Mouse (Mus musculus): Measurements from ENCODE around the gene Sap30bp. TPM values are rescaled to one million over a fixed set of nuclear protein-coding genes. Genes with fewer than 3 reads are reported as not detected.
A peak's percentile ranks its signal among the peaks of the same experiment; 100 is the strongest.

Gene Sap30bp
- polyA plus RNA-seq (2016; fragmentation: Nextera tagmentation; extraction: Ambion mirVana) = 52.5 and 56.9 TPM in 2 replicates

- Histone ChIP-seq H3K4me2 (peak within 1 kb of the TSS; percentile 84), H3K36me3 (peaks cover 44% of the 10 kb centered on the region), H3K9me3 (no peaks in the 10 kb centered on the region), H3K27ac (0 out of 2 replicates have a peak within 1 kb of the TSS, but pooled peaks have one; percentile 26), H3K4me3 (replicated peaks) (peak within 1 kb of the TSS; percentile 91), H3K9ac (replicated peaks) (peak within 1 kb of the TSS; percentile 88), H3K27me3 (no peaks in the 10 kb centered on the region), H3K4me1 (replicated peaks) (peaks cover 19% of the 10 kb centered on the region)
- under 1% methylated on average over 28 of the region's 28 CpGs for WGBS
- peak; percentile 90 for ATAC-seq (ENCODE audit: insufficient number of reproducible peaks, insufficient read depth, low FRiP score, low TSS enrichment, low read depth)
Measured at GRCm38 (mm10) chr11:115933108-115933746, at the start of gene Sap30bp, which contains the start of gene Recql5. TSS of gene Sap30bp (plus strand) at chr11:115933282. TSS of gene Recql5 (minus strand) at chr11:115933477.

- no peak for ATAC-seq (ENCODE audit: insufficient number of reproducible peaks, insufficient read depth, low FRiP score, low TSS enrichment, low read depth)
- no peak overlapping the region for H3K4me2 ChIP-seq
- H3K4me3 ChIP-seq (replicated peaks) = no peak overlapping the region
- H3K4me1 ChIP-seq (replicated peaks) = 0 out of 2 replicates have a peak, but pooled peaks cover 3% of the 10 kb centered on the region
- WGBS = 93% methylated on average over 3 of the region's 3 CpGs
- no peak overlapping the region for H3K27ac ChIP-seq
- no peaks in the 10 kb centered on the region for H3K36me3 ChIP-seq
- no peak overlapping the region for H3K9ac ChIP-seq (replicated peaks)
- no peaks in the 10 kb centered on the region for H3K9me3 ChIP-seq
- peaks cover 36% of the 10 kb centered on the region for H3K27me3 ChIP-seq
Measured at GRCm38 (mm10) chr11:115884361-115884760, 48.7 kb upstream of the Sap30bp start.

GRCm38 (mm10) chr11:115885281-115885680 is 47.8 kb upstream of the Sap30bp start:
- Histone ChIP-seq H3K4me1 (replicated peaks) (0 out of 2 replicates have a peak, but pooled peaks cover 3% of the 10 kb centered on the region), H3K4me3 (replicated peaks) (no peak overlapping the region), H3K36me3 (no peaks in the 10 kb centered on the region), H3K27ac (no peak overlapping the region), H3K9ac (replicated peaks) (no peak overlapping the region), H3K4me2 (no peak overlapping the region), H3K9me3 (no peaks in the 10 kb centered on the region), H3K27me3 (peaks cover 36% of the 10 kb centered on the region)
- no peak for ATAC-seq (ENCODE audit: insufficient number of reproducible peaks, insufficient read depth, low FRiP score, low TSS enrichment, low read depth)
- WGBS = 71% methylated on average over 11 of the region's 11 CpGs

- Histone ChIP-seq H3K36me3 (no peaks in the 10 kb centered on the region), H3K9ac (replicated peaks) (no peak overlapping the region), H3K27me3 (peaks cover 35% of the 10 kb centered on the region), H3K9me3 (no peaks in the 10 kb centered on the region), H3K4me3 (replicated peaks) (no peak overlapping the region), H3K4me2 (no peak overlapping the region), H3K4me1 (replicated peaks) (0 out of 2 replicates have a peak, but pooled peaks cover 3% of the 10 kb centered on the region), H3K27ac (no peak overlapping the region)
- WGBS = 87% methylated on average over 11 of the region's 11 CpGs
- ATAC-seq (ENCODE audit: insufficient number of reproducible peaks, insufficient read depth, low FRiP score, low TSS enrichment, low read depth) = no peak
Measured at GRCm38 (mm10) chr11:115886446-115886845, 46.6 kb upstream of the Sap30bp start.

GRCm38 (mm10) chr11:115888020-115888419 is 45.1 kb upstream of the Sap30bp start:
- H3K9ac ChIP-seq (replicated peaks) = no peak overlapping the region
- peaks cover 20% of the 10 kb centered on the region for H3K27me3 ChIP-seq
- H3K9me3 ChIP-seq = no peaks in the 10 kb centered on the region
- no peak for ATAC-seq (ENCODE audit: insufficient number of reproducible peaks, insufficient read depth, low FRiP score, low TSS enrichment, low read depth)
- 0 out of 2 replicates have a peak, but pooled peaks cover 3% of the 10 kb centered on the region for H3K4me1 ChIP-seq (replicated peaks)
- no peak overlapping the region for H3K27ac ChIP-seq
- H3K36me3 ChIP-seq = peaks cover 9% of the 10 kb centered on the region; the same call in 1 of the 2 replicates
- no peak overlapping the region for H3K4me3 ChIP-seq (replicated peaks)
- no peak overlapping the region for H3K4me2 ChIP-seq
- WGBS = 85% methylated on average over 5 of the region's 5 CpGs

GRCm38 (mm10) chr11:115889159-115889558 is 43.9 kb upstream of the Sap30bp start:
- H3K9ac ChIP-seq (replicated peaks) = no peak overlapping the region
- no peak for ATAC-seq (ENCODE audit: insufficient number of reproducible peaks, insufficient read depth, low FRiP score, low TSS enrichment, low read depth)
- no peaks in the 10 kb centered on the region for H3K4me1 ChIP-seq (replicated peaks)
- no peaks in the 10 kb centered on the region for H3K9me3 ChIP-seq
- no peak overlapping the region for H3K27ac ChIP-seq
- no peak overlapping the region for H3K4me3 ChIP-seq (replicated peaks)
- H3K27me3 ChIP-seq = peaks cover 8% of the 10 kb centered on the region
- H3K36me3 ChIP-seq = peaks cover 21% of the 10 kb centered on the region
- H3K4me2 ChIP-seq = no peak overlapping the region
- 77% methylated on average over 6 of the region's 6 CpGs for WGBS

- no peaks in the 10 kb centered on the region for H3K9me3 ChIP-seq
- H3K4me2 ChIP-seq = no peak overlapping the region
- peaks cover 50% of the 10 kb centered on the region for H3K36me3 ChIP-seq
- H3K9ac ChIP-seq (replicated peaks) = no peak overlapping the region
- no peak overlapping the region for H3K27ac ChIP-seq
- no peak overlapping the region for H3K4me3 ChIP-seq (replicated peaks)
- 61% methylated on average over 6 of the region's 6 CpGs for WGBS
- no peak for ATAC-seq (ENCODE audit: insufficient number of reproducible peaks, insufficient read depth, low FRiP score, low TSS enrichment, low read depth)
- H3K4me1 ChIP-seq (replicated peaks) = no peaks in the 10 kb centered on the region
- H3K27me3 ChIP-seq = no peaks in the 10 kb centered on the region
Measured at GRCm38 (mm10) chr11:115892213-115892612, 40.9 kb upstream of the Sap30bp start.

GRCm38 (mm10) chr11:115893071-115893470 is 40.0 kb upstream of the Sap30bp start:
- 92% methylated on average over 9 of the region's 9 CpGs for WGBS
- Histone ChIP-seq H3K27ac (no peak overlapping the region), H3K27me3 (no peaks in the 10 kb centered on the region), H3K36me3 (peaks cover 56% of the 10 kb centered on the region), H3K9ac (replicated peaks) (no peak overlapping the region), H3K4me1 (replicated peaks) (no peaks in the 10 kb centered on the region), H3K4me3 (replicated peaks) (no peak overlapping the region), H3K4me2 (no peak overlapping the region), H3K9me3 (no peaks in the 10 kb centered on the region)
- ATAC-seq (ENCODE audit: insufficient number of reproducible peaks, insufficient read depth, low FRiP score, low TSS enrichment, low read depth) = no peak

GRCm38 (mm10) chr11:115894755-115895520 is 38.1 kb upstream of the Sap30bp start:
- Histone ChIP-seq H3K4me2 (no peak overlapping the region), H3K9ac (replicated peaks) (no peak overlapping the region), H3K4me3 (replicated peaks) (no peak overlapping the region), H3K4me1 (replicated peaks) (peaks cover 16% of the 10 kb centered on the region), H3K36me3 (peaks cover 56% of the 10 kb centered on the region), H3K27me3 (no peaks in the 10 kb centered on the region), H3K27ac (no peak overlapping the region), H3K9me3 (no peaks in the 10 kb centered on the region)
- ATAC-seq (ENCODE audit: insufficient number of reproducible peaks, insufficient read depth, low FRiP score, low TSS enrichment, low read depth) = no peak
- WGBS = 72% methylated on average over 14 of the region's 14 CpGs

GRCm38 (mm10) chr11:115898446-115898845 is 34.6 kb upstream of the Sap30bp start:
- H3K36me3 ChIP-seq = peaks cover 45% of the 10 kb centered on the region

GRCm38 (mm10) chr11:115898886-115899285 is 34.2 kb upstream of the Sap30bp start:
- ATAC-seq (ENCODE audit: insufficient number of reproducible peaks, insufficient read depth, low FRiP score, low TSS enrichment, low read depth) = no peak
- WGBS = 29% methylated on average over 4 of the region's 4 CpGs
- Histone ChIP-seq H3K36me3 (peaks cover 42% of the 10 kb centered on the region), H3K4me3 (replicated peaks) (no peak overlapping the region), H3K27me3 (no peaks in the 10 kb centered on the region), H3K9me3 (no peaks in the 10 kb centered on the region), H3K27ac (no peak overlapping the region; the same call in 1 of the 2 replicates), H3K4me1 (replicated peaks) (peaks cover 23% of the 10 kb centered on the region), H3K9ac (replicated peaks) (no peak overlapping the region), H3K4me2 (no peak overlapping the region)

More at GRCm38 (mm10) chr11:115898446-115898845, 34.6 kb upstream of the Sap30bp start:
- 79% methylated on average over 7 of the region's 7 CpGs for WGBS
- no peaks in the 10 kb centered on the region for H3K9me3 ChIP-seq
- no peak overlapping the region for H3K4me3 ChIP-seq (replicated peaks)
- no peaks in the 10 kb centered on the region for H3K27me3 ChIP-seq
- ATAC-seq (ENCODE audit: insufficient number of reproducible peaks, insufficient read depth, low FRiP score, low TSS enrichment, low read depth) = no peak
- peaks cover 23% of the 10 kb centered on the region for H3K4me1 ChIP-seq (replicated peaks)
- no peak overlapping the region for H3K27ac ChIP-seq
- no peak overlapping the region for H3K4me2 ChIP-seq
- H3K9ac ChIP-seq (replicated peaks) = no peak overlapping the region
